Mouse (Mus musculus) common myeloid progenitor, adult 5-6 weeks (primary cell): Measurements from ENCODE around the gene Gramd1a. TPM values are rescaled to one million over a fixed set of nuclear protein-coding genes. Genes with fewer than 3 reads are reported as not detected.

Source experiments
- ATAC-seq: replicated peaks from 2 replicates; pipeline ENCODE4 v1.8.0; 2016; ENCODE audit warnings: low read depth, mild to moderate bottlenecking, moderate TSS enrichment, inconsistent platforms; ENCODE audit not compliant: poor library complexity, severe bottlenecking
- total RNA-seq: library from RNA; stranded (forward); fragments of 200-1000, 187-1606 nt; gene quantifications from 2 replicates; pipeline ENCODE4 v1.2.3, GENCODE M21; 2017

Gene Gramd1a
- total RNA-seq, 1 experiment from 2014 or later = 30.8 TPM

- ATAC-seq = peak; percentile 37
Measured at GRCm38 (mm10) chr7:31151301-31152241, 4.1 kb downstream of the Gramd1a start.

GRCm38 (mm10) chr7:31150566-31151300 is 5.0 kb downstream of the Gramd1a start:
- peak; percentile 36 for ATAC-seq

- 0 out of 2 replicates have a peak, but pooled peaks have one; percentile 1 for ATAC-seq
Measured at GRCm38 (mm10) chr7:31149751-31150565, 5.7 kb downstream of the Gramd1a start.

- ATAC-seq = no peak
Measured at GRCm38 (mm10) chr7:31149271-31149670, 6.4 kb downstream of the Gramd1a start.

GRCm38 (mm10) chr7:31148756-31149155 is 6.9 kb downstream of the Gramd1a start:
- peak; percentile 71 for ATAC-seq

- no peak for ATAC-seq
Measured at GRCm38 (mm10) chr7:31148086-31148485, 7.6 kb downstream of the Gramd1a start.

GRCm38 (mm10) chr7:31145596-31146160 is 10.0 kb downstream of the Gramd1a start:
- ATAC-seq = no peak

- ATAC-seq = no peak
Measured at GRCm38 (mm10) chr7:31144886-31145285, 10.8 kb downstream of the Gramd1a start.

GRCm38 (mm10) chr7:31140941-31141340 is 14.8 kb downstream of the Gramd1a start:
- no peak for ATAC-seq

GRCm38 (mm10) chr7:31140302-31140701 is 15.4 kb downstream of the Gramd1a start:
- no peak for ATAC-seq

GRCm38 (mm10) chr7:31139765-31140164 is 15.9 kb downstream of the Gramd1a start:
- ATAC-seq = peak; percentile 95

- ATAC-seq = no peak
Measured at GRCm38 (mm10) chr7:31135717-31136116, 20.0 kb downstream of the Gramd1a start.

GRCm38 (mm10) chr7:31131866-31132265 is 23.8 kb downstream of the Gramd1a start:
- no peak for ATAC-seq

- peak; percentile 74 for ATAC-seq
Measured at GRCm38 (mm10) chr7:31130841-31131240, 24.9 kb downstream of the Gramd1a start.

GRCm38 (mm10) chr7:31130197-31130596 is 25.5 kb downstream of the Gramd1a start:
- no peak for ATAC-seq

- no peak for ATAC-seq
Measured at GRCm38 (mm10) chr7:31128157-31128705, 27.5 kb downstream of the Gramd1a start.

- no peak for ATAC-seq
Measured at GRCm38 (mm10) chr7:31126851-31127724, 28.6 kb downstream of the Gramd1a start, which contains the start of gene Scn1b. TSS of gene Scn1b (minus strand) at chr7:31127003.

- ATAC-seq = no peak
Measured at GRCm38 (mm10) chr7:31126211-31126751, 29.4 kb downstream of the Gramd1a start.
